Mouse (Mus musculus) limb, embryonic 10.5 days (tissue): ENCODE measurements around the gene Podxl. TPM values are rescaled to one million over a fixed set of nuclear protein-coding genes. Genes with fewer than 3 reads are reported as not detected.
A peak's percentile ranks its signal among the peaks of the same experiment; 100 is the strongest.

Experiments used
- DNase-seq: peaks from one replicate; pipeline ENCODE4 v3.0.0-alpha.2; 2017; ENCODE audit warnings: low spot score
- H3K27ac ChIP-seq: fragments of 300-500 bp; sonication (generic); 2 replicates; pipeline ENCODE4 v1.5.1; 2016; ENCODE audit warnings: mild to moderate bottlenecking
- H3K27me3 ChIP-seq: fragments of 300-500 bp; sonication (generic); 2 replicates; pipeline ENCODE4 v1.6.1; 2016; ENCODE audit warnings: low read depth, mild to moderate bottlenecking; ENCODE audit not compliant: poor library complexity, severe bottlenecking
- H3K36me3 ChIP-seq: fragments of 300-500 bp; sonication (generic); 2 replicates; pipeline ENCODE4 v1.6.1; 2016; ENCODE audit warnings: mild to moderate bottlenecking, moderate library complexity
- H3K4me1 ChIP-seq: fragments of 300-500 bp; sonication (generic); 2 replicates; pipeline ENCODE4 v1.6.1; 2016
- H3K4me3 ChIP-seq: fragments of 300-500 bp; sonication (generic); 2 replicates; pipeline ENCODE4 v1.5.1; 2016; ENCODE audit warnings: mild to moderate bottlenecking, moderate library complexity
- H3K9me3 ChIP-seq: fragments of 300-500 bp; sonication (generic); replicated peaks from 2 replicates; pipeline ENCODE4 v1.6.1; 2016; ENCODE audit warnings: mild to moderate bottlenecking
- WGBS: fragments of 180-500 bp; shearing (Covaris S2); methylation state at CpG from one replicate; pipeline ENCODE4 v1.1.7; 2016; 5-methylcytosine and 5-hydroxymethylcytosine counted together
- polyA plus RNA-seq: library from polyadenylated mRNA; unstranded; fragments of >200 nt; fragmentation: Nextera tagmentation; extraction: Ambion mirVana; gene quantifications from 2 replicates; pipeline ENCODE4 v1.2.1, GENCODE M21; 2016

The Podxl gene
- polyA plus RNA-seq, 1 experiment from 2014 or later: 12.1 TPM

DNA sequence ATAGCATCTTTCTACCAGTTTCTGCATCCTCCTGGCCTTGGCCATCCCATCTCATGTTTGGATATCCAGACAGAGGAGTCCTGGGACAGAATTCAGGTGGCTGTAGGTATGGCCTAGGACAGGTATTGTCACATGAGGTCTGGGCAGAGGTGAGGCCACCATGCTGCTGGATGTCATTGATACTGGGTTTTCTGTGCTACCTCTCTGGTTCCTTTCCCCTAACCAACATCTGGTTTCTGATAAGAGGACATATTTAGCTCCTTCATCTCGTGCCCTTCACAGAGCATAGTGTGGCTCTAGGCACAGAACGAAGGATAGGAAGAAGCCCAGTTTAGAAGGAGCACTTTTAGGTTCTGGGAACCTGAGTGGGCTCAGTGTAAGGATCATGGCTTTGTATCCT, 28.3 kb upstream of the Podxl start:
- DNase-seq: no peak
- no peak overlapping the region for H3K4me3 ChIP-seq
- H3K27me3 ChIP-seq: no peaks in the 10 kb centered on the region
- no peak overlapping the region; the same call in 1 of the 2 replicates for H3K27ac ChIP-seq
- 84% methylated on average over 2 of the region's 2 CpGs for WGBS
- no peaks in the 10 kb centered on the region for H3K9me3 ChIP-seq
- peaks cover 16% of the 10 kb centered on the region for H3K4me1 ChIP-seq
- H3K36me3 ChIP-seq: no peaks in the 10 kb centered on the region

- Histone ChIP-seq H3K4me1 (peaks cover 11% of the 10 kb centered on the region; the same call in 1 of the 2 replicates), H3K27ac (no peak overlapping the region), H3K36me3 (no peaks in the 10 kb centered on the region), H3K9me3 (no peaks in the 10 kb centered on the region), H3K27me3 (no peaks in the 10 kb centered on the region), H3K4me3 (no peak overlapping the region)
- WGBS: 80% methylated on average over 3 of the region's 3 CpGs
- no peak for DNase-seq
Observed at GRCm38 (mm10) chr6:31591676-31592075, 27.9 kb upstream of the Podxl start.

- no peaks in the 10 kb centered on the region for H3K27me3 ChIP-seq
- no peak overlapping the region for H3K27ac ChIP-seq
- no peak overlapping the region for H3K4me3 ChIP-seq
- DNase-seq: no peak
- H3K9me3 ChIP-seq: no peaks in the 10 kb centered on the region
- no peaks in the 10 kb centered on the region for H3K36me3 ChIP-seq
- H3K4me1 ChIP-seq: peaks cover 6% of the 10 kb centered on the region; the same call in 1 of the 2 replicates
- WGBS: 79% methylated on average over 2 of the region's 2 CpGs
Observed at GRCm38 (mm10) chr6:31590754-31591153, 27.0 kb upstream of the Podxl start.

GRCm38 (mm10) chr6:31589268-31589667, 25.5 kb upstream of the Podxl start:
- Histone ChIP-seq H3K4me1 (peaks cover 6% of the 10 kb centered on the region; the same call in 1 of the 2 replicates), H3K4me3 (no peak overlapping the region), H3K36me3 (no peaks in the 10 kb centered on the region), H3K27ac (no peak overlapping the region), H3K9me3 (no peaks in the 10 kb centered on the region), H3K27me3 (no peaks in the 10 kb centered on the region)
- 92% methylated on average over 3 of the region's 3 CpGs for WGBS
- no peak for DNase-seq

GRCm38 (mm10) chr6:31587655-31588054, 23.9 kb upstream of the Podxl start:
- Histone ChIP-seq H3K36me3 (no peaks in the 10 kb centered on the region), H3K4me1 (0 out of 2 replicates have a peak, but pooled peaks cover 6% of the 10 kb centered on the region), H3K27ac (no peak overlapping the region), H3K4me3 (no peak overlapping the region), H3K9me3 (no peaks in the 10 kb centered on the region), H3K27me3 (no peaks in the 10 kb centered on the region)
- 34% methylated on average over 4 of the region's 4 CpGs for WGBS
- DNase-seq: no peak

DNA sequence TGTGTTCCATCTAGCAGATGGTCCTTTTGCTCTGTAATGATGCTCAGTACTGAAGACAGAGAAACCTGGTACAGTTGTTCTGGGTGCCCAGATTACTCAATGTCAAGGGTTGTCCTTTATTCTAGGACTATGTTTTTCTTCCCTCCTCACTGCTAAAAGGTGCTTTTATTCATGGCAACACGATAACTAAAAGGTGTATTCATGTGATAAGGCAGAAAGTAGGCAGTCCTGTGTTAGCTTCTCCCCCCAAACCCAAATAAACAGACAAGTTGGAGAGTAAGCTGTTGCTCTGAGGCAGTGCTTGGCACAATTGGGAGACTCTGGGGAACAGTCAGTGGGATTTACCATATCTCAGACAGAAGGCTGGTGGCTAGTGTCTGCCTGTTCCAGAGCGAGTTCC, 22.3 kb upstream of the Podxl start:
- Histone ChIP-seq H3K9me3 (no peaks in the 10 kb centered on the region), H3K4me3 (no peak overlapping the region), H3K36me3 (no peaks in the 10 kb centered on the region), H3K4me1 (0 out of 2 replicates have a peak, but pooled peaks cover 6% of the 10 kb centered on the region), H3K27me3 (no peaks in the 10 kb centered on the region), H3K27ac (no peak overlapping the region)
- DNase-seq: no peak
- WGBS: 85% methylated on average over 2 of the region's 2 CpGs

DNA sequence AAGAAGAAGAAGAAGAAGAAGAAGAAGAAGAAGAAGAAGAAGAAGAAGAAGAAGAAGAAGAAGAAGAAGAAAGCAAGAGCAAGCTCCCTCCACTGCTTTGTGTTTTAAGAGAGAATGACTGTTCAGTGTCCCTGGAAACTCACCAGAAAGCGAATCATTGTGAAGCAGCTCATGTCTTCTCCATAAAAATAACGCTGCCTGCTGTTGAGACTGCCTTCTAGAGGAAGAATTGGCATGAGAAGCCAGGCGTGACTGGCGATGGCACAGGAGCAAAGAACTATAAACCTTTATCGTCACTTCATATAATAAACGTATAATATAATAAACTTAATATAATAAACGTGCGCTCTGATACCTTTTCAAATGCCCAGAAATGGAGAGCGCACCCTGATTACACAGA, 12.4 kb upstream of the Podxl start:
- whole genome bisulfite sequencing: 95% methylated on average over 9 of the region's 9 CpGs
- no peak overlapping the region for H3K27ac ChIP-seq
- no peaks in the 10 kb centered on the region for H3K9me3 ChIP-seq
- H3K4me1 ChIP-seq: no peaks in the 10 kb centered on the region
- no peaks in the 10 kb centered on the region for H3K27me3 ChIP-seq
- no peak for DNase-seq
- no peaks in the 10 kb centered on the region for H3K36me3 ChIP-seq
- H3K4me3 ChIP-seq: no peak overlapping the region

- Histone ChIP-seq H3K9me3 (no peaks in the 10 kb centered on the region), H3K4me1 (no peaks in the 10 kb centered on the region), H3K27ac (no peak overlapping the region), H3K36me3 (no peaks in the 10 kb centered on the region), H3K27me3 (no peaks in the 10 kb centered on the region), H3K4me3 (no peak overlapping the region)
- 69% methylated on average over 4 of the region's 4 CpGs for WGBS
- DNase-seq: no peak
Observed at GRCm38 (mm10) chr6:31575063-31575462, 11.3 kb upstream of the Podxl start.

DNA sequence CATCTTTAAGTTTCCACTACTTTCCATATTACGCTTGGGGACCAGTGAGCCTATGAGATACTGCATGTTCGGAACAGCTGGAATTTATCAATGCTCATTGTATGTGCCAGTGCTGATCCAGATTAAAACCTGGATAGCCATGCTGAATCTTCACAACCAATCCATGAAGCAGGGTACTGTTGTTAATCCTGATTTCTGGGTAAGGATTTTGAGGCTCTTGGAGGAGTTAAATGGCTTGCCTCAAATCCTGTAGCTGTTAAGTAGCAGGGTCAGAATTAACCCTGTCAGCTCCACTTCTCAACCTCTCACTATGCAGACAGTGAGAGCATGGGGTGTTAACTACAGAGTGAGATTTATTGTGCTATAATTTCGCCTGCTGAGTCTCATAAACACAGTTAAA, 7.7 kb upstream of the Podxl start:
- no peaks in the 10 kb centered on the region for H3K36me3 ChIP-seq
- WGBS: 72% methylated on average over 3 of the region's 3 CpGs

DNA sequence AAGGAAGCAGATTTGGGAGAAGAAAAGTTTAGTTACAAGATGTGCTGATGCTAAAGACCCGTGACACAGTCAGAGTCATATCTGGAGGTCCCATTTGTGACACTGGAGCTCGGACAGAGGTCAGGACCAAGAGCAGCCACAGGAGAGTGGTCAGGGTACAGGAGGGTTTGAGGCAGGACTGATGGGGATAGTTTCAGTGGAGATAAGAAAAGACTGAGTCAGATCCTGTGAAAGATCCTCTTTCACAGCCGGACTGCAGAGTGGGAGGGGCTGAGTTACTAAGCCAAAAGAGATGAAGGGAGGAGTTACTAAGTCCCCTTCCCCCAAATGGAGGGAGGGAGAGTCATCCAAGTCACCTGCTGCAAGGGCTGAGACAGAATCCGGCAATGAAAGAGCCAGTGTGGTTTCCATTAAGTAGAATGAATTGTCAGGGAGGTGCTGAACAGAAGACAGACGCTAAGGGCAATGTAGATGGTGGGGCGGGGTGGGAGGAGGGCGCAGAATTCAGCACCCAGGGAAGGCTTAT, 4.4 kb upstream of the Podxl start:
- WGBS: 19% methylated on average over 7 of the region's 7 CpGs
- Histone ChIP-seq H3K27me3 (peaks cover 64% of the 10 kb centered on the region), H3K27ac (no peak overlapping the region), H3K4me1 (peaks cover 20% of the 10 kb centered on the region), H3K9me3 (no peaks in the 10 kb centered on the region), H3K36me3 (no peaks in the 10 kb centered on the region), H3K4me3 (no peak overlapping the region)
- DNase-seq: no peak

More for the DNA sequence above, 7.7 kb upstream of the Podxl start:
- Histone ChIP-seq H3K4me3 (no peak overlapping the region), H3K9me3 (no peaks in the 10 kb centered on the region), H3K4me1 (no peaks in the 10 kb centered on the region), H3K27ac (no peak overlapping the region), H3K27me3 (peaks cover 33% of the 10 kb centered on the region)
- DNase-seq: no peak

GRCm38 (mm10) chr6:31567200-31567599, 3.4 kb upstream of the Podxl start:
- no peaks in the 10 kb centered on the region for H3K36me3 ChIP-seq
- no peak for DNase-seq
- 45% methylated on average over 7 of the region's 7 CpGs for WGBS
- H3K27ac ChIP-seq: no peak overlapping the region
- H3K4me3 ChIP-seq: no peak overlapping the region
- H3K9me3 ChIP-seq: no peaks in the 10 kb centered on the region
- H3K4me1 ChIP-seq: peaks cover 25% of the 10 kb centered on the region
- peaks cover 74% of the 10 kb centered on the region for H3K27me3 ChIP-seq

GRCm38 (mm10) chr6:31564901-31565391, 1.2 kb upstream of the Podxl start:
- peak; percentile 55 for DNase-seq
- Histone ChIP-seq H3K27me3 (peaks cover 96% of the 10 kb centered on the region), H3K9me3 (no peaks in the 10 kb centered on the region), H3K27ac (no peak overlapping the region), H3K4me1 (peaks cover 28% of the 10 kb centered on the region), H3K4me3 (peak overlapping the region; percentile 72), H3K36me3 (no peaks in the 10 kb centered on the region)
- WGBS: 1% methylated on average over 17 of the region's 17 CpGs

GRCm38 (mm10) chr6:31564182-31564531, 376 bp upstream of the Podxl start:
- H3K4me3 ChIP-seq: peak overlapping the region; percentile 72
- DNase-seq: no peak
- peak overlapping the region; percentile 83 for H3K27ac ChIP-seq
- 0% methylated on average over 18 of the region's 18 CpGs for WGBS
- H3K27me3 ChIP-seq: peaks cover 93% of the 10 kb centered on the region
- no peaks in the 10 kb centered on the region for H3K9me3 ChIP-seq
- H3K36me3 ChIP-seq: no peaks in the 10 kb centered on the region
- peaks cover 30% of the 10 kb centered on the region for H3K4me1 ChIP-seq
